Mouse (Mus musculus) left cerebral cortex, postnatal 36 days (tissue): Measurements from ENCODE around the gene Gpc3. TPM values are rescaled to one million over a fixed set of nuclear protein-coding genes. Genes with fewer than 3 reads are reported as not detected.

Experiments used
- DNase-seq, 2 experiments: peaks; one replicate each; pipeline ENCODE4 v3.0.0; 2021 to 2022; ENCODE audit warnings: low spot score in 2 of 2, mixed read lengths in 1 of 2
- intact Hi-C: fragments of 180-260 bp; cut with DNase I; formaldehyde crosslinking; loops from one replicate; pipeline ENCODE4 v1.15.1; 2025
- total RNA-seq, 2 experiments: library from RNA; stranded (reverse); gene quantifications; 2 replicates each; pipeline ENCODE4 v1.2.3; 2021

The Gpc3 gene
- 1 to 10 TPM; 3.1 to 5.2 TPM for total RNA-seq

- intact Hi-C loops = no loop called here
- peak; percentile 3 to 33 for DNase-seq
These were observed at the start of gene Gpc3 for GRCm38 (mm10) chrX:52613328-52614030. Gene Gpc3 (minus strand): TSS chrX:52613950.

DNA sequence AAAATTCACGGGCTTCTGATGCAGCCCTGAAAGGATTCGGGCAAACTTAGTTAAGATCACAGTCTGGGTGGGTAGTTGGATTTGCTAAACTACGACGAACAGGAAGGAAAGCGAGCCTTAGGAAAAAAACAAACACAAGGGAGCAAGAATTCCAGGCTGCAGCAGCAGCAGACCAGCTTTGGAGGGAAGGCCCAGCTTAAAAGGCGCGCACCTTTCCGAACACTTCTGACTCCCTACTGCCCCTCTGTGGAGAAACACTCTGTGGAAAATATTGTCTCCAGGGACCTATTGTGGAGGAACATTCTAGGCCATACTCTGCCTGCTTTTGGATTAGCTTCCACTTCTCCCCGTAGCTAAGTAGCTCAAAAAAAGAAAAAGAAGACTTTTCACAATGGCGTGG lies 38.2 kb upstream of the Gpc3 start:
- intact Hi-C loops = loop anchor here (2.0 kb wide), 1 partner anchor 199 kb away; no protein-coding TSS in a partner anchor
- peak; percentile 4 to 8 for DNase-seq

DNA sequence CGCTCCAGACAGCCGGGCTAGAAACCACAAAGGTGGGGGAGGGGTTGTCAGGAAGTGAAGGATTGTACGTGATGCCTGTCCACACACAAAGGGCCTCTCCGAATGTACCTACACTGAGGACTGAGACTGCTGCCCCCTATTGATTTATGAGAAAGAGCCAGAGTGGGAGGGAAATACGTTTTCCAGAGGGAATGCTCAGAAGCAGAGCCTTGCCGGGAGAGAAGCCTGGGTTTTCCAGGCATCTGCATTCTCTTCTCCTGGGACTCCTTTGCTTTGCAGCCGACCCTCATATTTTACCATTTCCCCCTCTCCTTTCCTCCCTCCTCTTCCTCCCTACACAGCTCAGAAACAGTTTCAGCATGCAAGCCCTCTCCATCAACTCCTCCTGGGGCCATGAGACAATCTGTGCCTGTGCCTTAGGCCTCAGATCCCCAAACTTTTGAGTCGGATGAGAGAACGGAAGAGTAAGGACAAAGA lies 37.8 kb upstream of the Gpc3 start:
- intact Hi-C loops = no loop called here
- no peak for DNase-seq

- intact Hi-C loops = no loop called here
- no peak for DNase-seq
These were observed 35.4 kb upstream of the Gpc3 start for GRCm38 (mm10) chrX:52648910-52649785.

GRCm38 (mm10) chrX:52644393-52644792 lies 30.6 kb upstream of the Gpc3 start:
- intact Hi-C loops = no loop called here
- DNase-seq = no peak

GRCm38 (mm10) chrX:52643350-52643749 lies 29.6 kb upstream of the Gpc3 start:
- intact Hi-C loops = no loop called here
- DNase-seq = no peak

- intact Hi-C loops = no loop called here
- DNase-seq = no peak
These were observed 28.4 kb upstream of the Gpc3 start for GRCm38 (mm10) chrX:52642126-52642525.

GRCm38 (mm10) chrX:52637419-52637818 lies 23.7 kb upstream of the Gpc3 start:
- intact Hi-C loops = no loop called here
- no peak for DNase-seq

DNA sequence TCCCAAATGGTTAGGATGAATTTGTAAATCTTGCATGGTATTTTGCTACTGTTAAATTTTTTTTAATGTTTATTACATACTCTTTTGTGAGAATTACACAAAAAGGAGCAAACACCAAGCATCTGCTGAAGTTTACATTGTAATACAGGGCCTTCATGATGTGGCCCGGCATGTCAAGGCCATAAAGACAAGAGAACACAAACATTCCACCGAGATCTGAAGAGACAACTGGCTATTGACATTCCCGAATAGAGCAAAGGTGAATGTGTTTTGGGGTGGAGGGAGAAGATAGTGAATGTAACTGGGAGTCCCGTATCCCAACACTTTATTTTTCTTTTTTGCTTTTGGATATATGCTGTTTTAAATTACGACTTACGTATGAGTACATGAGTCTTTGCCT lies 20.2 kb upstream of the Gpc3 start:
- DNase-seq = no peak
- intact Hi-C loops = no loop called here

GRCm38 (mm10) chrX:52632688-52633324 lies 19.1 kb upstream of the Gpc3 start:
- intact Hi-C loops = no loop called here
- no peak for DNase-seq

- intact Hi-C loops = no loop called here
- no peak for DNase-seq
These were observed 13.4 kb upstream of the Gpc3 start for GRCm38 (mm10) chrX:52626963-52627716.

DNA sequence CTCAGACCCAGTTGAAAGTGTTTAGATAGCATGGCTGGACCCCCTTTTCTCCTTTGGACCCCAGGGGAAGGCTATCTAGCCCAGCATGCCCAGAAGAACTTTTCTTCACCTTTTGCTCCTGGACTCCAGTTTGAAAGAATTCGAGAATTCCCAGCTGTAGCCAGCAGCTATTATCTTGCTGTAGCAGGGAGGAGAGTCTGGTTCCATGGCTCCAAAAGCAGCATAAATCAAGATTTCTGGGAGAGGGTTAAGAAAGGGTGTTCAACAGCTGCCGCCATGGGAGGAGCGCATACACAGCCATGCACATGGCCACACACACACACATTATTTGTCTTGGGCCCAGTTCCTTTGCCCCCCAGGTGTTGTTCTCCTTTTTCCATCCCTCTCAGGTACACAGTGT lies 4.1 kb upstream of the Gpc3 start:
- no peak for DNase-seq
- intact Hi-C loops = no loop called here

- no peak for DNase-seq
- intact Hi-C loops = no loop called here
These were observed 2.4 kb upstream of the Gpc3 start for GRCm38 (mm10) chrX:52616152-52616551.

DNA sequence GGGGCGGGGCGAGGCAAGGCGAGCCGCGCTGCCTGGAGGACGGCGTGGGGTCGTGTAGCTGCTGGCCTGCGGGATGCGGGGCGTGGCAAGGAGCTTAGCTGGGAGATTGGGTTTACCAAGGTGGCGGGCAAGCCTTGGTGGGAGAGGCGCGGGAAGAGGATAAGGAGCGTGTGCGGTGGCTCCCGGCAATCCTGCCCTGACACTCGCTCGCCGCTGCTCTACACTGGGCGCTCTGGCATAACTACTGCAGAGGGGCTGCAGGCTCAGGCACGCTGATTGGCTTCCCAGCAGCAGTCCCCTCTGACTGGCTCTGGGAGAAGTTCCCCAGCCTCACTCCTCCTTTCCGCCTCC lies 256 bp upstream of the Gpc3 start:
- peak in 1 of 2 experiments; percentile 10 for DNase-seq
- intact Hi-C loops = no loop called here

DNA sequence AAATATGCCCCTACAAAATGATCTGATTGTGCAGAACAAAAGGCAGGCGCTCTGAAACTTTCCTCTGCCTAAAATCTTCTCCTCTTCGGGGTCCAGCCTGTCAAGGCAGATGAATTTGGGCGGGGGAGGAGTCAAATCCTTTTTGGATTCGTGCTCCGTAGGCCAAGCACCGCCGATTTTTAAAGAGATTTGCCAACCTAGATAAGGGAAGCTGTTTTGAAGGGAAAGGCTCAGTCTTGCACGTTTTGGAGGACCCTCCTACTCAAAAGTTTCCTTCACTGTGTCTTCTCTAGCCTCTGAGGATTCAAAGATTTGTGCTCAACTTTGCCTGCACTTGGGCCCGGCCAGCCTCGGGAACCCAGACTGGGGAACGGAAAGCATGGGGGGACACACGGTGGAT lies 944 bp downstream of the Gpc3 start:
- intact Hi-C loops = no loop called here
- DNase-seq = no peak

DNA sequence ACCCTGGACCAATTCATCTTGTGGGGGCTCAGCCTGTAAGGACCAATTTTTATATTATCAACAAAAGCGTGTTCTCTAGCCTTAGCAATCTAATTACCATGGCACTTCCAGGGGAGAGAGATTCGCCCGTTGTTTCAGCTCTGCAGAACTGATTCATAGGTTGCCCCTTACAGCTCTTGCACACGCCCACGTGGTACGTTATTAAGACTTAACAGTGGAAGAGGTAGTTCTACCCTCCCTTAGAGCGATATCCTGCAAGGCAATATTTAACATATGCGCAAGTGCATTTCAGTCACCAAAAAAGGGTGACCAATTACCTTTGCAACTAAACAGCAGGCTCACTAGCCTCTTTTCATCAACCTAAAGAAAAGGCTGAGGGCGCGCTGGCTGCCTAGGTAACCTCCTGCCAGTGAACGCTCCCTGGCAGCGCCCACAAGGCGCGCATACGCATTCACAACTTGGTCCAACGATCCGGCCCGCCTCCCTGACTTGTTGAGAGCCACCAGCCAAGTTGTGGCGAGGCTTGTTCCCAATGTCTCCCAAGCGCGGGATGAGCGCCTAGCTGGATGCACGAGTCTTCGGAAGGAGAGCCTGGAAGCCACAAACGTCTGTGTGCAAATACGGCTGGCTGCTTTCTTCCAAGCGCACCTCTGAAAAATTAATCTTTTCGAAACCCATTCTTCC lies 1.6 kb downstream of the Gpc3 start:
- DNase-seq = peak; percentile 4 to 6
- intact Hi-C loops = no loop called here

DNA sequence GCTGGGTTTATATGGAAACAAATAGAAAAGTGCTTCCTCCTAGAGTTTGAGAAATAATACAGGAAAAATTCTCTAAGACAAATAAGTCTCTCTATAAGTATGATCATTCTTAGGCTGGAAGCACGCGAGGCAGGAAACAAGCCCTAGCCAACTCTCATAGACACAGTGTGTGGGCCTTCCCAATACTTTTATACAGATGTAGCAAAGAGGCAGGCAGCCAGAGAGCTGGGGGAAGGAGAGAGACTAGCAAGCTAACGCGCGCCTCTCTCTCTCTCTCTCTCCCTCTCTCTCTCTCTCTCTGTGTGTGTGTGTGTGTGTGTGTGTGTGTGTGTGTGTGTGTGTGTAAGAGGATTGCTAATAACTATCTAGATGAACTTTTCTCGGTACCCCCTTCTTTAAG lies 2.2 kb downstream of the Gpc3 start:
- intact Hi-C loops = no loop called here
- DNase-seq = no peak

DNA sequence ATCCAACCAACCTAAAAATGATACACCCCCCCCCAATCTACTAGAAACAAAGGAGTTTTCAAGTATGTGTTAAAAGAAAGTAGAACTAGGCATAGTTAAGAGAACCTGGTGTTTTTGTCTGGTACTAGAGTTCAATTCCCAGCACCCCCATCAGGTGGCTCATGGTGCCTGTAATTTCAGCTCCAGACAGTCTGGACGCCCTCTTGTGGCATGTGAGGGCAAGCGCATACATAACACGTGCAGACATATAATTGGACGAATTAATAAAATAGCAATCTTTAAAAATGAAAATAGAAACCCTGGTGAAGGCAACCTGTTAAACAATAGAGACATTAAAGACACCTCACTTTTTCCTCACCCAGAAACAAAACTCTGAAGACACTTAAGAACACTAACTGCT lies 10.6 kb downstream of the Gpc3 start:
- DNase-seq = no peak
- intact Hi-C loops = no loop called here

DNA sequence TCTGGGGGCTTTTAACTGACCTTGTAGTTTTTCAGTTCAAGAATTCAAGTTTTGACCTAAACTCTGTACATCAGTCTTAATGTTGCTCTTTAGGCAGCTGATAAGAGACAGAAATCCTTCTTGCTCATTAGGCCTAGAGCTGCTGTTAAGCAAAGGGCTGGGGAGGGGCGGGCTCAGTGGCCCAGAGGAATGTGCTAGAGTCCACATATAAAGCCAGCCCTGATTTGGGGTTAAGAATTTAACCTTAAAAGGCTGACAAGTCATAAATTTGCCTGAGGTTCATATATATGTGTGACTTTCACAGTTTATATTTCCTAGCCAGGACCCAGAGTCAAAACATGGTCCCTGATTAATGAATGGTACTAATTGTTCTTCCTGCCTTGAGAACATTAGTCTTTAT lies 14.5 kb downstream of the Gpc3 start:
- DNase-seq = no peak
- intact Hi-C loops = no loop called here
